Mouse (Mus musculus) lung, adult 10 weeks (tissue): ENCODE data around the gene Slc6a11. TPM values are rescaled to one million over a fixed set of nuclear protein-coding genes. Genes with fewer than 3 reads are reported as not detected.

Experiments used
- polyA plus RNA-seq: library from polyadenylated mRNA; stranded (reverse); fragments of 350-450 nt; fragmentation: Illumina TruSeq; extraction: RNeasy Lipid Tissue Mini Kit (QIAGEN cat#74804); gene quantifications from one replicate; pipeline ENCODE4 v1.2.3, GENCODE M21; 2014; ENCODE audit warnings: low read depth, low replicate concordance; ENCODE audit not compliant: insufficient read depth

Slc6a11 gene
- not detected for polyA plus RNA-seq

GRCm38 (mm10) chr6:114131122-114131872 is at the start of gene Slc6a11:
TSS of gene Slc6a11 (plus strand) at chr6:114131241.

GRCm38 (mm10) chr6:114282469-114283277 is 151.6 kb downstream of the Slc6a11 start, which contains the start of gene Slc6a1:
TSS of gene Slc6a1 (plus strand) at chr6:114282635.

Other genes starting within 250 kb of the Slc6a11 start
- gene Atp2b2, start 88.6 kb upstream of the Slc6a11 start, polyA plus RNA-seq: 0.48 TPM
- not detected for gene Slc6a1, start 151.4 kb downstream of the Slc6a11 start, polyA plus RNA-seq